Mouse (Mus musculus) MEL (cell line): ENCODE results near the gene Slc43a1. TPM values are rescaled to one million over a fixed set of nuclear protein-coding genes. Genes with fewer than 3 reads are reported as not detected.

ENCODE experiments used
- DNase-seq: peaks from one replicate; pipeline ENCODE4 v3.0.0; 2011; ENCODE audit warnings: low read depth, low spot score
- H3K27ac ChIP-seq: 2 replicates; pipeline ENCODE4 v1.5.1; 2012; ENCODE audit warnings: low read depth, mild to moderate bottlenecking, control low read depth, low read length, moderate library complexity; ENCODE audit not compliant: control insufficient read depth
- H3K27me3 ChIP-seq, 2 experiments: fragments of 150-350 bp in 1 of 2; sonication (generic) in 1 of 2; 2 replicates each; pipeline ENCODE4 v1.6.1; 2012; ENCODE audit warnings: low read length in 2 of 2, mild to moderate bottlenecking in 2 of 2, improper control_type of control experiment in 1 of 2, moderate library complexity in 1 of 2; ENCODE audit not compliant: insufficient read depth in 2 of 2, control insufficient read depth in 1 of 2
- H3K36me3 ChIP-seq, 2 experiments: 2 replicates each; pipeline ENCODE4 v1.6.1; 2012 to 2014; ENCODE audit warnings: low read length in 2 of 2, improper control_type of control experiment in 1 of 2, inconsistent platforms in 1 of 2, mild to moderate bottlenecking in 1 of 2; ENCODE audit not compliant: insufficient read depth in 2 of 2, control insufficient read depth in 1 of 2
- H3K4me1 ChIP-seq, 2 experiments: fragments of 150-350 bp in 1 of 2; sonication (generic) in 1 of 2; 2 replicates each; pipeline ENCODE4 v1.6.1; 2012; ENCODE audit warnings: low read length in 2 of 2, improper control_type of control experiment in 1 of 2, mild to moderate bottlenecking in 1 of 2; ENCODE audit not compliant: insufficient read depth in 2 of 2, control insufficient read depth in 1 of 2
- H3K4me3 ChIP-seq, 2 experiments: fragments of 150-350 bp in 1 of 2; sonication (generic) in 1 of 2; 2 replicates each; pipeline ENCODE4 v1.5.1; 2012; ENCODE audit warnings: low read depth in 2 of 2, low read length in 2 of 2, mild to moderate bottlenecking in 2 of 2, moderate library complexity in 2 of 2, control low read depth in 1 of 2, improper control_type of control experiment in 1 of 2; ENCODE audit not compliant: control insufficient read depth in 1 of 2, insufficient read depth in 1 of 2
- H3K79me2 ChIP-seq: 2 replicates; pipeline ENCODE4 v1.6.1; 2012; ENCODE audit warnings: mild to moderate bottlenecking, low read length, moderate library complexity; ENCODE audit not compliant: control insufficient read depth, poor library complexity, insufficient read depth
- H3K9ac ChIP-seq: 2 replicates; pipeline ENCODE4 v1.6.1; 2012; ENCODE audit warnings: low read depth, mild to moderate bottlenecking, control low read depth, low read length, moderate library complexity; ENCODE audit not compliant: control insufficient read depth, poor library complexity, severe bottlenecking
- H3K9me3 ChIP-seq: fragments of 150-350 bp; sonication (generic); replicated peaks from 2 replicates; pipeline ENCODE4 v1.6.1; 2012; ENCODE audit warnings: mild to moderate bottlenecking, low read length, improper control_type of control experiment, moderate library complexity; ENCODE audit not compliant: insufficient read depth
- CHD1 ChIP-seq: IDR thresholded peaks from 2 replicates; pipeline ENCODE4 v1.6.1; 2012; ENCODE audit warnings: low read depth, mild to moderate bottlenecking, inconsistent platforms, low read length, improper control_type of control experiment
- CHD2 ChIP-seq: IDR thresholded peaks from 2 replicates; pipeline ENCODE4 v1.6.1; 2011; ENCODE audit warnings: low read length, improper control_type of control experiment
- CTCF ChIP-seq, 3 experiments: IDR thresholded peaks in 2 of 3; conservative IDR thresholded peaks in 1 of 3; 2 replicates each; pipeline ENCODE4 v1.5.1; 2011 to 2012; ENCODE audit warnings: low read length in 3 of 3, low read depth in 2 of 3, mild to moderate bottlenecking in 2 of 3, improper control_type of control experiment in 1 of 3, inconsistent platforms in 1 of 3, mixed read lengths in 1 of 3, moderate library complexity in 1 of 3; ENCODE audit not compliant: control insufficient read depth in 1 of 3, insufficient read depth in 1 of 3, poor library complexity in 1 of 3, severe bottlenecking in 1 of 3
- E2F4 ChIP-seq: IDR thresholded peaks from 2 replicates; pipeline ENCODE4 v1.6.1; 2011; ENCODE audit warnings: low read depth, low read length, improper control_type of control experiment, borderline replicate concordance
- EP300 ChIP-seq, 2 experiments: IDR thresholded peaks; 2 replicates each; pipeline ENCODE4 v1.6.1; 2011; ENCODE audit warnings: improper control_type of control experiment in 2 of 2, low read length in 2 of 2, low read depth in 1 of 2, mild to moderate bottlenecking in 1 of 2
- ETS1 ChIP-seq: IDR thresholded peaks from 2 replicates; pipeline ENCODE4 v1.6.1; 2012; ENCODE audit warnings: low read depth, mild to moderate bottlenecking, inconsistent platforms, low read length, improper control_type of control experiment, moderate library complexity
- GATA1 ChIP-seq: IDR thresholded peaks from 2 replicates; pipeline ENCODE4 v1.6.1; 2011; ENCODE audit warnings: low read depth, low read length, improper control_type of control experiment
- JUND ChIP-seq: IDR thresholded peaks from 2 replicates; pipeline ENCODE4 v1.6.1; 2011; ENCODE audit warnings: low read depth, mild to moderate bottlenecking, improper control_type of control experiment, low read length
- KAT2A ChIP-seq: conservative IDR thresholded peaks from 2 replicates; pipeline ENCODE4 v1.6.1; 2012; ENCODE audit warnings: low read depth, low read length, improper control_type of control experiment, inconsistent platforms
- MAFK ChIP-seq: IDR thresholded peaks from 2 replicates; pipeline ENCODE4 v1.6.1; 2011; ENCODE audit warnings: low read depth, mild to moderate bottlenecking, low read length, improper control_type of control experiment, borderline replicate concordance
- MAZ ChIP-seq: IDR thresholded peaks from 2 replicates; pipeline ENCODE4 v1.6.1; 2012; ENCODE audit warnings: low read depth, mild to moderate bottlenecking, inconsistent platforms, low read length, improper control_type of control experiment
- NELFE ChIP-seq: IDR thresholded peaks from 2 replicates; pipeline ENCODE4 v1.6.1; 2011; ENCODE audit warnings: low read depth, low read length, improper control_type of control experiment
- NRF1 ChIP-seq: IDR thresholded peaks from 2 replicates; pipeline ENCODE4 v1.6.1; 2014; ENCODE audit warnings: low read depth, mild to moderate bottlenecking, inconsistent platforms, low read length, improper control_type of control experiment, moderate library complexity; ENCODE audit not compliant: poor library complexity, insufficient read depth, severe bottlenecking
- POLR2A ChIP-seq, 2 experiments: IDR thresholded peaks; 2 replicates each; pipeline ENCODE4 v1.6.1; 2011 to 2012; ENCODE audit warnings: low read length in 2 of 2, mild to moderate bottlenecking in 2 of 2, control low read depth in 1 of 2, improper control_type of control experiment in 1 of 2, low read depth in 1 of 2, moderate library complexity in 1 of 2; ENCODE audit not compliant: control insufficient read depth in 1 of 2, insufficient read depth in 1 of 2, poor library complexity in 1 of 2
- POLR2AphosphoS2 ChIP-seq: IDR thresholded peaks from 2 replicates; pipeline ENCODE4 v1.6.1; 2011; ENCODE audit warnings: low read length, improper control_type of control experiment
- POLR2AphosphoS5 ChIP-seq: IDR thresholded peaks from 2 replicates; pipeline ENCODE4 v1.6.1; 2012; ENCODE audit warnings: low read depth, borderline replicate concordance, mild to moderate bottlenecking, inconsistent platforms, low read length, moderate library complexity, mixed read lengths
- RCOR1 ChIP-seq: IDR thresholded peaks from 2 replicates; pipeline ENCODE4 v1.6.1; 2012; ENCODE audit warnings: low read depth, mild to moderate bottlenecking, inconsistent platforms, low read length, improper control_type of control experiment
- SIN3A ChIP-seq: IDR thresholded peaks from 2 replicates; pipeline ENCODE4 v1.6.1; 2012; ENCODE audit warnings: low read length, improper control_type of control experiment, inconsistent platforms
- SMC3 ChIP-seq: IDR thresholded peaks from 2 replicates; pipeline ENCODE4 v1.6.1; 2011; ENCODE audit warnings: low read depth, low read length, improper control_type of control experiment
- TAL1 ChIP-seq: IDR thresholded peaks from 2 replicates; pipeline ENCODE4 v1.6.1; 2012; ENCODE audit warnings: mild to moderate bottlenecking, inconsistent platforms, low read length, moderate library complexity, mixed read lengths
- TBP ChIP-seq: IDR thresholded peaks from 2 replicates; pipeline ENCODE4 v1.8.0; 2011; ENCODE audit warnings: low read depth, low read length, improper control_type of control experiment
- TCF12 ChIP-seq: IDR thresholded peaks from 2 replicates; pipeline ENCODE4 v1.6.1; 2014; ENCODE audit warnings: low read depth, mild to moderate bottlenecking, inconsistent platforms, low read length, improper control_type of control experiment, moderate library complexity
- UBTF ChIP-seq: IDR thresholded peaks from 2 replicates; pipeline ENCODE4 v1.6.1; 2012; ENCODE audit warnings: low read depth, mild to moderate bottlenecking, inconsistent platforms, low read length, improper control_type of control experiment, moderate library complexity, borderline replicate concordance; ENCODE audit not compliant: insufficient read depth
- USF1 ChIP-seq: IDR thresholded peaks from 2 replicates; pipeline ENCODE4 v1.6.1; 2014; ENCODE audit warnings: low read depth, mild to moderate bottlenecking, inconsistent platforms, low read length, improper control_type of control experiment, moderate library complexity
- USF2 ChIP-seq, 2 experiments: IDR thresholded peaks; 2 replicates each; pipeline ENCODE4 v1.6.1; 2011 to 2012; ENCODE audit warnings: improper control_type of control experiment in 2 of 2, low read length in 2 of 2, borderline replicate concordance in 1 of 2, inconsistent platforms in 1 of 2, low read depth in 1 of 2, mild to moderate bottlenecking in 1 of 2; ENCODE audit not compliant: insufficient read depth in 1 of 2
- ZC3H11A ChIP-seq: IDR thresholded peaks from 2 replicates; pipeline ENCODE4 v1.6.1; 2012; ENCODE audit warnings: low read depth, mild to moderate bottlenecking, inconsistent platforms, low read length, improper control_type of control experiment
- ZKSCAN1 ChIP-seq: IDR thresholded peaks from 2 replicates; pipeline ENCODE4 v1.6.1; 2012; ENCODE audit warnings: low read depth, mild to moderate bottlenecking, inconsistent platforms, low read length, improper control_type of control experiment, moderate library complexity
- ZMIZ1 ChIP-seq: IDR thresholded peaks from 2 replicates; pipeline ENCODE4 v1.6.1; 2012; ENCODE audit warnings: low read depth, mild to moderate bottlenecking, inconsistent platforms, low read length, improper control_type of control experiment, moderate library complexity
- polyA plus RNA-seq, 2 experiments: library from polyadenylated mRNA; stranded (reverse) in 1 of 2; unstranded in 1 of 2; fragments of >175 nt in 1 of 2; fragments of >200 nt in 1 of 2; gene quantifications; 2 replicates each; pipeline versions ENCODE4 v1.2.1 to v1.2.4; 2012; ENCODE audit warnings: low replicate concordance in 2 of 2, low read depth in 1 of 2; ENCODE audit not compliant: insufficient read length in 2 of 2, insufficient read depth in 1 of 2, missing spikeins in 1 of 2
- total RNA-seq: library from RNA; depleted of rRNA; stranded (reverse); fragments of 300-350 nt; gene quantifications from 2 replicates; pipeline ENCODE4 v1.2.3, GENCODE M21; 2012

The Slc43a1 gene
- total and polyA plus RNA-seq, 3 experiments: 69.8 to 131 (median 108) TPM

- TF ChIP-seq JUND (peak; percentile 12; the same call in 1 of the 2 replicates), MAZ (peak; percentile 98), GATA1 (peak; percentile 92)
Observed at GRCm38 (mm10) chr2:84841905-84842304, 3.3 kb downstream of the Slc43a1 start (continued).

DNA sequence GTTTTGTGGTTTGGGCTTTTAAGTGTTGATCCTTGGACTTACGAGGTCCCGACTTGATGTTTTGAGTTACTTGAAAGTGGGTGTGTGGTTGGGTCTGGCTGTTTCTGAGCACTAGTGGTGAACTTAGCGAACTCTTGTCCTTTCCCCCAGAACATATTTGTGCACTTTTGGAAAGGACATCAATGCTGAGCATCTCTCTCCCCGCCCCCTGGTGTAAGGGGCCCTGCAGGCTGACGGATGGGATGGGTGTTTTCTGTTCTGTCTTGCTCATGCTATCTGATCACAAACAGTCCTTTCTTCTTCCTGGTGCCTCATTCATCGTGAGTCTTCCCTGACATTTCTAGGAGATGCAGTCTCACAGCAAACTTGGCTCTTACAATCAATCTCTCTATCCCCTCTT, 5.0 kb downstream of the Slc43a1 start:
- Histone ChIP-seq H3K27me3 (no peaks in the 10 kb centered on the region), H3K4me1 (peaks cover 26 to 27% of the 10 kb centered on the region in 2 experiments), H3K9me3 (no peaks in the 10 kb centered on the region), H3K27ac (peak overlapping the region; percentile 62), H3K9ac (peak overlapping the region; percentile 62), H3K79me2 (peaks cover 68% of the 10 kb centered on the region), H3K36me3 (peaks cover 6 to 42% of the 10 kb centered on the region in 2 experiments), H3K4me3 (peak overlapping the region in 1 of 2 experiments; percentile 29; a peak in 3 of 4 replicates)
- DNase-seq: peak; percentile 57
- peak; percentile 34; the same call in 1 of the 2 replicates for TF ChIP-seq ETS1
- TF ChIP-seq ZKSCAN1: no peak
- no peak for TF ChIP-seq MAFK
- TF ChIP-seq TBP: no peak
- TF ChIP-seq EP300 (IDR thresholded peaks at IDR 0.05; ENCODE audit: low read depth in 1 of 2, low read length in 2 of 2): peak in 1 of 2 experiments; percentile 38; a peak in 2 of 4 replicates
- TF ChIP-seq CHD1: no peak
- no peak for TF ChIP-seq USF2 (IDR thresholded peaks at IDR 0.05; ENCODE audit: borderline replicate concordance in 1 of 2, insufficient read depth in 1 of 2, low read depth in 1 of 2, low read length in 2 of 2)
- no peak for TF ChIP-seq POLR2AphosphoS5
- peak; percentile 48; the same call in 1 of the 2 replicates for TF ChIP-seq SIN3A
- no peak for TF ChIP-seq E2F4
- TF ChIP-seq GATA1: peak; percentile 58

DNA sequence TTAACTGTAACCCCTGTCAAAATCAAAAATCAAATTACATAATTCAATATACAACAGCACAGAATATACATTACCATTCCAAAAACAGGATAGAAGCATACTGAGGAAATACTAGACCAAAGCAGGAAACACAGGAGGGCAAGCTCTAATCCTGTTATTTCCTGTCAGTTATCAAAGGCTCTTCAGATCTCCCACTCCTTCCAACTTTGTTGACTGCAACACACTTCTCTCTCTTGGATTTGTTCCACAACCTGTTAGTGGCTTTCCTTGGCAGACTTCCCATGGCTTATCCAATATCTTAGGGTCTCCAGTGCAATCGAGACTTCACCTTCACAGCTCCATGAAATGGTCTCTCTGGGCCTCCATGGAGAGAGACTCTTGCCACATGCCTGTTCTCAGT, 6.6 kb downstream of the Slc43a1 start:
- Histone ChIP-seq H3K4me3 (no peak overlapping the region), H3K27ac (no peak overlapping the region), H3K79me2 (peaks cover 60% of the 10 kb centered on the region), H3K27me3 (no peaks in the 10 kb centered on the region), H3K9me3 (no peaks in the 10 kb centered on the region), H3K9ac (no peak overlapping the region), H3K36me3 (peaks cover 8 to 40% of the 10 kb centered on the region in 2 experiments), H3K4me1 (peaks cover 25 to 26% of the 10 kb centered on the region in 2 experiments)
- DNase-seq: peak; percentile 50
- TF ChIP-seq CHD2 (no peak), NELFE (no peak), USF2 (IDR thresholded peaks at IDR 0.05; ENCODE audit: borderline replicate concordance in 1 of 2, insufficient read depth in 1 of 2, low read depth in 1 of 2, low read length in 2 of 2) (no peak), ZMIZ1 (no peak), JUND (no peak), MAFK (no peak), NRF1 (no peak), EP300 (IDR thresholded peaks at IDR 0.05; ENCODE audit: low read depth in 1 of 2, low read length in 2 of 2) (peak; percentile 70 to 78), SMC3 (no peak), KAT2A (no peak), TAL1 (no peak), RCOR1 (peak; percentile 87), SIN3A (peak; percentile 71), TCF12 (peak; percentile 79; the same call in 1 of the 2 replicates), POLR2A (IDR thresholded peaks at IDR 0.05; ENCODE audit: control insufficient read depth in 1 of 2, insufficient read depth in 1 of 2, low read depth in 1 of 2, low read length in 2 of 2, poor library complexity in 1 of 2) (no peak), POLR2AphosphoS2 (0 out of 2 replicates have a peak, but pooled peaks have one; percentile 51), USF1 (no peak), ETS1 (peak; percentile 69), E2F4 (no peak), ZC3H11A (no peak), UBTF (no peak), CTCF (IDR thresholded peaks at IDR 0.05 in 2 of 3, conservative IDR thresholded peaks at IDR 0.05 in 1 of 3; ENCODE audit: control insufficient read depth in 1 of 3, insufficient read depth in 1 of 3, low read depth in 2 of 3, low read length in 3 of 3, poor library complexity in 1 of 3, severe bottlenecking in 1 of 3) (no peak)
